Mouse (Mus musculus) left cerebral cortex, adult 18-20 months (tissue): Measurements from ENCODE around the gene Tbc1d9b. TPM values are rescaled to one million over a fixed set of nuclear protein-coding genes. Genes with fewer than 3 reads are reported as not detected.
"Not testable (repeated sequence)": the region's sequence is repeated elsewhere in the genome, so short reads cannot be mapped to it uniquely, and the experiment has no call there.

Experiments used
- DNase-seq, 2 experiments: peaks; one replicate each; pipeline ENCODE4 v3.0.0; 2021 to 2022; ENCODE audit warnings: low spot score in 2 of 2, mixed read lengths in 1 of 2
- total RNA-seq, 2 experiments: library from RNA; stranded (reverse); gene quantifications; 2 replicates each; pipeline ENCODE4 v1.2.3; 2021

The Tbc1d9b gene
- total RNA-seq, 2 experiments from 2014 or later, result 131 TPM

GRCm38 (mm10) chr11:50174111-50174729 is 43.0 kb downstream of the Tbc1d9b start, which contains the start of gene Mrnip:
Gene Mrnip, plus strand, starts transcription at chr11:50174444.
- DNase-seq, result not testable (repeated sequence)

GRCm38 (mm10) chr11:50174730-50175187 is 43.6 kb downstream of the Tbc1d9b start:
- DNase-seq, result peak; percentile 98 to 99

- DNase-seq, result no peak
Observed at GRCm38 (mm10) chr11:50176351-50176750, 45.2 kb downstream of the Tbc1d9b start.

- DNase-seq, result peak; percentile 34 to 47
Observed at GRCm38 (mm10) chr11:50177111-50177510, 45.9 kb downstream of the Tbc1d9b start.

GRCm38 (mm10) chr11:50178532-50179488 is 47.6 kb downstream of the Tbc1d9b start:
- DNase-seq, result no peak

GRCm38 (mm10) chr11:50180478-50181231 is 49.5 kb downstream of the Tbc1d9b start:
- DNase-seq, result no peak

- no peak for DNase-seq
Observed at GRCm38 (mm10) chr11:50182702-50183101, 51.5 kb downstream of the Tbc1d9b start.

GRCm38 (mm10) chr11:50184788-50185187 is 53.6 kb downstream of the Tbc1d9b start:
- DNase-seq, result no peak

GRCm38 (mm10) chr11:50188682-50189081 is 57.5 kb downstream of the Tbc1d9b start:
- DNase-seq, result no peak

- DNase-seq, result no peak
Observed at GRCm38 (mm10) chr11:50190362-50190761, 59.2 kb downstream of the Tbc1d9b start.

GRCm38 (mm10) chr11:50192278-50192677 is 61.1 kb downstream of the Tbc1d9b start:
- DNase-seq, result no peak

GRCm38 (mm10) chr11:50194070-50194469 is 62.9 kb downstream of the Tbc1d9b start:
- DNase-seq, result no peak

- no peak for DNase-seq
Observed at GRCm38 (mm10) chr11:50194793-50195192, 63.6 kb downstream of the Tbc1d9b start.

- DNase-seq, result no peak
Observed at GRCm38 (mm10) chr11:50197500-50197899, 66.3 kb downstream of the Tbc1d9b start.

GRCm38 (mm10) chr11:50198219-50198846 is 67.1 kb downstream of the Tbc1d9b start:
- DNase-seq, result no peak

- no peak for DNase-seq
Observed at GRCm38 (mm10) chr11:50198916-50199315, 67.7 kb downstream of the Tbc1d9b start.

GRCm38 (mm10) chr11:50200613-50201012 is 69.4 kb downstream of the Tbc1d9b start:
- no peak for DNase-seq

GRCm38 (mm10) chr11:50201590-50201989 is 70.4 kb downstream of the Tbc1d9b start:
- DNase-seq, result no peak

- DNase-seq, result no peak
Observed at GRCm38 (mm10) chr11:50203302-50203827, 72.2 kb downstream of the Tbc1d9b start.

GRCm38 (mm10) chr11:50205434-50205833 is 74.2 kb downstream of the Tbc1d9b start:
- DNase-seq, result no peak

- no peak for DNase-seq
Observed at GRCm38 (mm10) chr11:50206037-50206436, 74.8 kb downstream of the Tbc1d9b start.
